Mouse (Mus musculus) forebrain, embryonic 14.5 days (tissue): ENCODE results near the gene Rnf225. TPM values are rescaled to one million over a fixed set of nuclear protein-coding genes. Genes with fewer than 3 reads are reported as not detected.

Experiments
- ATAC-seq: fragments of 200-750 bp; cut with Nextera tagmentation; 2 replicates; pipeline ENCODE4 v1.8.0; 2017; ENCODE audit warnings: mild to moderate bottlenecking, moderate library complexity
- DNase-seq: peaks from one replicate; pipeline ENCODE4 v3.0.0-alpha.2; 2015; ENCODE audit warnings: low spot score
- H3K27ac ChIP-seq: fragments of 300-500 bp; sonication (generic); 2 replicates; pipeline ENCODE4 v1.5.1; 2014; ENCODE audit warnings: low read depth, mild to moderate bottlenecking, control low read depth, low read length, moderate library complexity
- H3K27me3 ChIP-seq: fragments of 300-500 bp; sonication (generic); replicated peaks from 2 replicates; pipeline ENCODE4 v1.6.1; 2014; ENCODE audit warnings: low read length, control low read depth, mixed read lengths; ENCODE audit not compliant: control insufficient read depth, insufficient read depth
- H3K36me3 ChIP-seq: fragments of 300-500 bp; sonication (generic); 2 replicates; pipeline ENCODE4 v1.6.1; 2014; ENCODE audit warnings: low read length, control low read depth; ENCODE audit not compliant: control insufficient read depth, insufficient read depth
- H3K4me1 ChIP-seq: fragments of 300-500 bp; sonication (generic); 2 replicates; pipeline ENCODE4 v1.6.1; 2014; ENCODE audit warnings: antibody characterized with exemption, low read length, control low read depth; ENCODE audit not compliant: control insufficient read depth, insufficient read depth
- H3K4me2 ChIP-seq: fragments of 300-500 bp; sonication (generic); 2 replicates; pipeline ENCODE4 v1.6.1; 2014; ENCODE audit warnings: mild to moderate bottlenecking, control low read depth, low read length
- H3K4me3 ChIP-seq: fragments of 300-500 bp; sonication (generic); 2 replicates; pipeline ENCODE4 v1.5.1; 2014; ENCODE audit warnings: low read depth, low read length, control low read depth
- H3K9ac ChIP-seq: fragments of 300-500 bp; sonication (generic); 2 replicates; pipeline ENCODE4 v1.6.1; 2014; ENCODE audit warnings: mild to moderate bottlenecking, low read length, control low read depth, moderate library complexity
- H3K9me3 ChIP-seq: fragments of 300-500 bp; sonication (generic); replicated peaks from 2 replicates; pipeline ENCODE4 v1.6.1; 2016; ENCODE audit warnings: low read length, control low read depth, mixed read lengths; ENCODE audit not compliant: control insufficient read depth
- WGBS: fragments of 180-500 bp; shearing (Covaris S2); extraction: QIAGEN DNeasy Blood & Tissue Kit; methylation state at CpG from one replicate; pipeline ENCODE4 v1.1.7; 2014; 5-methylcytosine and 5-hydroxymethylcytosine counted together
- polyA plus RNA-seq: library from polyadenylated mRNA; unstranded; fragments of >200 nt; fragmentation: Nextera tagmentation; extraction: Ambion mirVana; gene quantifications from 2 replicates; pipeline ENCODE4 v1.2.1, GENCODE M21; 2014

Rnf225 gene
- polyA plus RNA-seq, 1 experiment from 2014 or later = 0.57 TPM

DNA sequence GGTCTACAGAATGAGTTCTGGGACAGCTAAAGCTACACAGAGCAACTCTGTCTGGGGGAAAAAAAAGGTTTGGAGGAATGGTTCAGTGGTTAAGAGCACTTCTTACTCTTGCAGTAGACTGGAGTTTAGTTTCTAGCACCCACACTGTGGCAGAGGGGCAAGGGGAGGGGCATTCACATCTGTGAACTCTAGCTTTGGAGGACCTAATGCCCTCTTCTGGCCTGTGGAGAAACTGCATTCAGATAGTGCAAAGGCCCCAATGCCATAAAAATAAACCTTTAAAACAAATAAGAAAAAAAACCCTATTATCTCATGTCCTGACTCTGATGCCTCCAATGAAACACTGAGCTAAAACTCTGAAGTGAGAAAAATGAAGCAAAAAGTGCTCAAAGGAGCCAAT, 16.3 kb downstream of the Rnf225 start:
- no peak overlapping the region for H3K27ac ChIP-seq

DNA sequence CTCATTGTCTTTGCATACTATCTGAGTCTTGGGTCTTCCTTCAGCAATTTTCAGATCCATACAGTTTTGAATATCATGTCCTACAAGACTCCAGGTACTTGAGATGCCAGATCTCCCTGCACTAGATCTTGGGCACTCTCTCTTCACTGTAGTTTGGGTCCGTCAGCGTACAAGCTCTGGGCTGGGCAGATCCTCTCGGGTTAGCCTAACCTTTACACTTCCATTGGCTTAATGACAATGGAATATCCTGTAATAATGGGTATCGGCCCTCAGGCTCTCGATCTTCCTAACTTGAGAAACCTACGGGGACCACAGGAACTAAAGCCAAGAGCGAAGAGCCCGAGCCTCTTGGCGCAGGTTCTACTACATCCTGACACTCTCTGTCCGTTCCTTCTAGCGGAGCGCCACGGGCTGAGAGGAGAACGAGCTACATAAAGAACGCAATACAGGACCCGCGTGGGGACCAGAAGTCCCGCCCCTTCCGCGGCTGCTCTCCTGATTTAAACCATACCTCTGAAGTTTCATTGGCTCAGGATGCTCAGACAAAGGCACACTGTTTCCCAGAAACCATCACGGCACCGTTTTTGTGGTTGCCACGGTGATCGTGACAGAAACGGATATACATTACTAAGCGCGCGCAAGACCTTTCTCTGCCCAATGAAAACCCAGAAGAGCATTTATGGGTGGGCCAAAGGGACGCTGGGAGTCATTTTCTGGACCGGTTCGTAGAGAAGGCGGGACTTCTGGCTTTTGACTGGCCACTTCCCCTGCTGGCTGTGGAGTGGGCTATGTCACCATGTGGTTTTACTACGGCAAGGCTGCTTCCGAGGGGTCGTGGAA, 22.0 kb downstream of the Rnf225 start:
- Histone ChIP-seq H3K27me3 (no peaks in the 10 kb centered on the region), H3K9ac (peak overlapping the region; percentile 59), H3K4me2 (peak overlapping the region; percentile 67), H3K27ac (peak overlapping the region; percentile 87), H3K36me3 (no peaks in the 10 kb centered on the region), H3K9me3 (no peaks in the 10 kb centered on the region), H3K4me1 (0 out of 2 replicates have a peak, but pooled peaks cover 4% of the 10 kb centered on the region), H3K4me3 (peak overlapping the region; percentile 38)
- DNase-seq (peak; percentile 99), ATAC-seq (peak; percentile 99)
- 10% methylated on average over 35 of the region's 35 CpGs for WGBS

More for the DNA sequence above, 16.3 kb downstream of the Rnf225 start:
- H3K4me1 ChIP-seq = no peaks in the 10 kb centered on the region
- no peaks in the 10 kb centered on the region for H3K9me3 ChIP-seq
- ATAC-seq = no peak
- peak; percentile 6 for DNase-seq
- H3K9ac ChIP-seq = no peak overlapping the region
- H3K4me3 ChIP-seq = no peak overlapping the region
- no peak overlapping the region for H3K4me2 ChIP-seq
- H3K27me3 ChIP-seq = no peaks in the 10 kb centered on the region
- no peaks in the 10 kb centered on the region for H3K36me3 ChIP-seq

DNA sequence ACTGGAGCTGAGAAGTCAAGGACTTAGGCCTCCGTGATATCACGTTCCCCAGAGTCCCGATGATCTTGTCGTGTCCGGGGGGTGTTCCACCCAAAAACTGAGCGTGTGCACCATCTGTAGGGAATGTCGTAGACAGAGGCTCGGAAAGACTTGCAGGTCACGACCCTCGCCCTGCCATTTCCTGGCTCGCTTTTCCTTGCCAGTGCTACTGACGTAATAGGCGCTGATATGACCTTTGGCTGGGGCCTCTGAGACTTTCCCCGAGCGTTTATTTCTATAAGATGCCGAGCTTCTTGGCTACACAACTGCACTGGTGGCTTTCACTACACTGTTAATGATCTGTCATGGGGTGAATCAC, 22.6 kb downstream of the Rnf225 start:
- ATAC-seq (peak; percentile 18; the same call in 1 of the 2 replicates), DNase-seq (no peak)
- peak overlapping the region; percentile 38 for H3K4me3 ChIP-seq
- H3K9ac ChIP-seq = peak overlapping the region; percentile 58
- no peaks in the 10 kb centered on the region for H3K9me3 ChIP-seq
- H3K36me3 ChIP-seq = no peaks in the 10 kb centered on the region
- no peaks in the 10 kb centered on the region for H3K27me3 ChIP-seq
- peak overlapping the region; percentile 67 for H3K4me2 ChIP-seq
- 0 out of 2 replicates have a peak, but pooled peaks cover 4% of the 10 kb centered on the region for H3K4me1 ChIP-seq
- WGBS = 18% methylated on average over 16 of the region's 16 CpGs
- H3K27ac ChIP-seq = peak overlapping the region; percentile 73; the same call in 1 of the 2 replicates

DNA sequence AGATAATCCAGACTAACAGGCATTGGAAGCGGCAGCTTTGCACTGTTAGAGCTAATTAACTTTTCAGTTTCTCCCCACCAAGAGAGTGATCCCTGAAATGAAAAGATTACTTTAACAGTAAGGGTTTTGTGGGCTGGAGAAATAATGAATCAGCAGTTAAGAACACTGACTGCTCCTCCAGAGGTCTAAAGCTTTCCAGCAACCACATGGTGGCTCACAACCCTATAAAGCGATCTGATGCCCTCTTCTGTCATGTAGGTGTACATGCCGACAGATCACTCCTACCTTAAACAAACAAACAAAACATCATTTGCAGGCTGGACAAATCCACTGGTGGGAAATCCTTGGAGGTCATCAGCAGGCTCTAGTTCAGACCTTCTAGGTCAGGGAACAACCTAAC, 27.7 kb downstream of the Rnf225 start:
- no peak for ATAC-seq
- Histone ChIP-seq H3K9me3 (no peaks in the 10 kb centered on the region), H3K9ac (no peak overlapping the region), H3K4me1 (0 out of 2 replicates have a peak, but pooled peaks cover 3% of the 10 kb centered on the region), H3K27ac (no peak overlapping the region), H3K27me3 (no peaks in the 10 kb centered on the region), H3K4me2 (no peak overlapping the region), H3K4me3 (no peak overlapping the region), H3K36me3 (no peaks in the 10 kb centered on the region)
- no peak for DNase-seq
- 53% methylated on average over 3 of the region's 3 CpGs for WGBS

DNA sequence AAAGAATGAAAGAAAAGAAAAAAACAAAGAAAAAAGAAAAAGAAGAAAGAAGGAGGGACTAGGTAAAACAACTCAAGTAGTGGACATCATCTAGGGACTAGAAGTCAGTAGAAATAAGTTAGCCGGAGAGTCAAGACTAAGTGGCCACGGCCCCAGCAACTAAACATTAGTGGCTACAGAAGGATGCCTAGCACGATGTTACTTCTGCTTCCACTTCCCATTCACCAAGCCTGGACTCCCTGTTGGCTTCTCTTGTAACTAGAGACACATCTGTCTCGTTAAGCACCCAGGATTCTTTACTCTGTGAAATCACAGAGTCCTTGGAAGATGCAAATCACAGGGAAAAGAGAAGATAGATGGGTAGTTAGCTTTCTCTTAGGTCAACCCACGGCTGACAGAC, 30.3 kb downstream of the Rnf225 start:
- WGBS = 68% methylated on average over 5 of the region's 5 CpGs
- DNase-seq = no peak
- Histone ChIP-seq H3K4me3 (no peak overlapping the region), H3K4me2 (no peak overlapping the region), H3K36me3 (no peaks in the 10 kb centered on the region), H3K27ac (no peak overlapping the region), H3K9me3 (no peaks in the 10 kb centered on the region), H3K27me3 (no peaks in the 10 kb centered on the region), H3K4me1 (no peaks in the 10 kb centered on the region), H3K9ac (no peak overlapping the region)
- ATAC-seq = no peak

DNA sequence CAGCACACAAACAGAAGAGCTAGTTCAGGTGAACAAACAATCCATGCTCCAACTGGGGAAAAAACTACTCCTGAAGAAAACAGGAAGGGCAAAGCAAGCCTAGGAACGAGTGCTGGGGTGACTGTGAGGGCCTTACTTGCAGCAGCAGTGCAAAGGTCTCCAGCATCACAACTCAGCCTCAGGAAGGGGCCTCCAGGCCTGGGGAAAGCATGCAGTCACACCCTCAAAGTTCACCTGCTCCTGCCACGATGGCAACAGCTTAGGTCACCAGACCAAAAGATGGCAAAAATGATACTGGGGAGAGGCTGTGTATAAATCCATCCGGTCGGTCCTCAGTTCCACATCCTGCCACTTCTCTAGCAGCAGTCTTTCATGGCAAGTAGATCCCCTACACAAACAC, 31.7 kb downstream of the Rnf225 start:
- Histone ChIP-seq H3K27ac (no peak overlapping the region), H3K9me3 (no peaks in the 10 kb centered on the region), H3K4me2 (no peak overlapping the region), H3K4me3 (no peak overlapping the region), H3K4me1 (no peaks in the 10 kb centered on the region), H3K27me3 (no peaks in the 10 kb centered on the region), H3K36me3 (no peaks in the 10 kb centered on the region), H3K9ac (no peak overlapping the region)
- ATAC-seq (no peak), DNase-seq (no peak)
- 84% methylated on average over 4 of the region's 4 CpGs for WGBS

DNA sequence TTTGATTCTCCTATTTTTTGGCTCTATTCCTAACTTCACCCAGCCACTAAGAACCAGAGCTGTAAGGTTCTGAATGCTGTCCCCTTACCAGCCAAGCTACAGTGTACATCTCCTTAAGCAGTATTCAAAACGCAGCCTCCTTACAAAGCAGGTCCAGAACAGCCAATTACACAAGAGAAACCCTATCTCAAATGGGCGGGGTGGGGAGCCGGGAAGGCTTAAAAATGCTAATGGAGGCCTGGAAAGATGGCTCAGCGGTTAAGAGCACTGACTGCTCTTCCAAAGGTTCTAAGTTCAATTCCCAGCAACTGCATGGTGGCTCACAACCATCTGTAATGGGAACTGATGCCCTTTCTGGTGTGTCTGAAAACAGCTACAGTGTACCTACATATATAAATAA, 32.5 kb downstream of the Rnf225 start:
- Histone ChIP-seq H3K36me3 (no peaks in the 10 kb centered on the region), H3K9me3 (no peaks in the 10 kb centered on the region), H3K9ac (no peak overlapping the region), H3K27me3 (no peaks in the 10 kb centered on the region), H3K4me1 (no peaks in the 10 kb centered on the region), H3K4me3 (no peak overlapping the region), H3K4me2 (no peak overlapping the region), H3K27ac (no peak overlapping the region)
- 15% methylated on average over 4 of the region's 4 CpGs for WGBS
- DNase-seq (no peak), ATAC-seq (no peak)

DNA sequence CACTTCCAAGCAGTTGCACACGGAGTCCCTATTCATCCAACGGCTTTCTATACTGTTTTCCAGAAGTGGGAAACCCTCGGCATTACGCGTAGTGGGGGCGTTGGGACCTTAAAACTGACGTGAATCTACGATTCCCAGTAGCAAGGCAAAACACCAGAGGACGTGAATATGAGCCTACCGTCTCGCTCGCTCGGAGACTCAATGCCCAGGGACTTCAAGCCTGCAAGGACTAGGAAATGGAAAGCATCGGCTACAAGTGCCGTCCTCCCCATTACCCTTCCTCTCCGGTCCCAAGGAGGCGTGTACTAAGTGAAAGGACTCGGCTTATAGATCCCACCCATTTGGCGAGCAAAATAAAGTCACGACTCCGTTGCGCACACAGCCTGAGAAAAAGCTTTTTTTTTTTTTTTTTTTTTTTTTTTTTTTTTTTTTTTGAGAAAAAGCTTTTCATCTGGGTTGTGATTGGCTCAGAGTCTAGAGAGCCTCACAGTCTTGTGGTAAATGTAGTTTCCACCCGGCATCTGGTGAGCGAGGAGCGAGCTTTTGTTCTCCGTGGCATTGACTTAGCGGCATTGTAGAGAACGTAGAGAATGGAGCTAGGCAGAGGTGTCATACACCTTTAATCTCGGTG, 34.4 kb downstream of the Rnf225 start:
- Histone ChIP-seq H3K4me1 (peaks cover 6% of the 10 kb centered on the region), H3K27me3 (no peaks in the 10 kb centered on the region), H3K4me3 (peak overlapping the region; percentile 39), H3K9ac (peak overlapping the region; percentile 68), H3K9me3 (no peaks in the 10 kb centered on the region), H3K36me3 (no peaks in the 10 kb centered on the region), H3K27ac (peak overlapping the region; percentile 76), H3K4me2 (peak overlapping the region; percentile 57)
- peak; percentile 96 for DNase-seq
- WGBS = 2% methylated on average over 29 of the region's 29 CpGs
- peak; percentile 80 for ATAC-seq

DNA sequence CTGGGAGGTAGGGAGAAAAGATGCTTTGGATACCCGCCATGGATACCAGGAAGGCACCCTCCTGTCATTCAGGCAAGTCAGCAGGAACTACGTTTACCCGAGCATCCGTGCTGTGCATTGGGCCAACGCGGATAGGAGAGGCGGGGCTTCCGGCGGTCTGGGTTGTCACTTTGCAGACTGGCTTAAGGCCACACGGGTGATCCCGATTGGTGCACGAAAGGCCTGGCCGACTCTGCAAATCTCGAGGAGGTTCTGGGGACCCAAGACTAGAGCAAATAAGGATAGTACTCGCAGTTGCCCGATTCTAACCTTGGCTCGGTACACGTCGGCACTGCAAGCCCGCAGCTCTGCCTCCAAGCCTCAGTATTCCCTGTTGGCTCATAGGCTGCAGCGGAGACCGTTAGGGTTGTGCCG, 38.5 kb downstream of the Rnf225 start, which contains the start of gene Zfp324:
Gene Zfp324 (plus strand): TSS at position 161 of the 414 bp plus-strand sequence.
- peak; percentile 93 for ATAC-seq
- peak within 1 kb of the TSS; percentile 94 for H3K9ac ChIP-seq
- H3K4me3 ChIP-seq = peak within 1 kb of the TSS; percentile 83
- no peaks in the 10 kb centered on the region for H3K27me3 ChIP-seq
- H3K9me3 ChIP-seq = no peaks in the 10 kb centered on the region
- peak within 1 kb of the TSS; percentile 88 for H3K27ac ChIP-seq
- peaks cover 19% of the 10 kb centered on the region for H3K36me3 ChIP-seq
- DNase-seq = peak; percentile 95
- under 1% methylated on average over 23 of the region's 23 CpGs for WGBS
- H3K4me2 ChIP-seq = peak within 1 kb of the TSS; percentile 93
- peaks cover 15% of the 10 kb centered on the region for H3K4me1 ChIP-seq
